Mouse (Mus musculus) layer of hippocampus, adult 18-20 months (tissue): Measurements from ENCODE around the gene Gm8024. TPM values are rescaled to one million over a fixed set of nuclear protein-coding genes. Genes with fewer than 3 reads are reported as not detected.
"Not testable (repeated sequence)": the region's sequence is repeated elsewhere in the genome, so short reads cannot be mapped to it uniquely, and the experiment has no call there.

Experiments
- DNase-seq, 2 experiments: peaks; one replicate each; pipeline ENCODE4 v3.0.0; 2022; ENCODE audit warnings: low spot score in 2 of 2
- long read RNA-seq: library from polyadenylated mRNA; stranded (forward); transcript quantifications from one replicate; pipeline ENCODE4 v2.0.0, GENCODE M21; 2021
- total RNA-seq, 2 experiments: library from RNA; stranded (reverse); gene quantifications; 2 replicates each; pipeline ENCODE4 v1.2.3; 2021

The Gm8024 gene
- not detected for total RNA-seq
- long read RNA-seq, result 0 reads

GRCm38 (mm10) chr14:42524182-42524581, at the start of gene Gm8024:
Gm8024 (minus strand) TSS chr14:42524282.
- not testable (repeated sequence) for DNase-seq

GRCm38 (mm10) chr14:42543170-42543701, 19.2 kb upstream of the Gm8024 start:
- peak; percentile 32 to 65 for DNase-seq

- DNase-seq, result not testable (repeated sequence)
Measured at GRCm38 (mm10) chr14:42542316-42543169, 18.5 kb upstream of the Gm8024 start.

GRCm38 (mm10) chr14:42502249-42502648, 21.8 kb downstream of the Gm8024 start, which contains the start of gene Gm8020:
Gm8020 (minus strand) TSS chr14:42502349.
- DNase-seq, result not testable (repeated sequence)

Other genes starting within 250 kb of the Gm8024 start
- gene Gm9611, start 226.9 kb downstream of the Gm8024 start, total RNA-seq, result not detected
- gene Gm7995, start 214.1 kb downstream of the Gm8024 start, total RNA-seq, result not detected
- not detected for gene Gm8005, start 84.6 kb downstream of the Gm8024 start, total RNA-seq
- gene Gm8011, start 60.4 kb downstream of the Gm8024 start, total RNA-seq, result not detected
- not detected for gene Gm8020, start 21.9 kb downstream of the Gm8024 start, total RNA-seq
- gene Gm17124, start 75.6 kb upstream of the Gm8024 start, total RNA-seq, result not detected
- not detected for gene Gm3633, start 117.6 kb upstream of the Gm8024 start, total RNA-seq
- not detected for gene Gm10378, start 131.7 kb upstream of the Gm8024 start, total RNA-seq
- not detected for gene Gm3015, start 244.5 kb upstream of the Gm8024 start, total RNA-seq